Mouse (Mus musculus) G1E (cell line): ENCODE measurements around the gene Moxd1. TPM values are rescaled to one million over a fixed set of nuclear protein-coding genes. Genes with fewer than 3 reads are reported as not detected.
"Not testable (repeated sequence)": the region's sequence is repeated elsewhere in the genome, so short reads cannot be mapped to it uniquely, and the experiment has no call there.

Experiments used
- ATAC-seq: 2 replicates; pipeline ENCODE4 v1.8.0; 2016; ENCODE audit warnings: mild to moderate bottlenecking; ENCODE audit not compliant: insufficient number of reproducible peaks, poor library complexity, low FRiP score, severe bottlenecking; ENCODE audit errors: extremely low read depth
- DNase-seq: peaks from one replicate; pipeline ENCODE4 v3.0.0; 2012; ENCODE audit warnings: low spot score
- H3K27me3 ChIP-seq: 2 replicates; pipeline ENCODE4 v1.6.1; 2012; ENCODE audit warnings: mild to moderate bottlenecking, low read length, inconsistent platforms; ENCODE audit not compliant: insufficient read depth
- H3K36me3 ChIP-seq: replicated peaks from 2 replicates; pipeline ENCODE3; 2012; ENCODE audit warnings: mild to moderate bottlenecking, inconsistent platforms
- H3K4me1 ChIP-seq: 2 replicates; pipeline ENCODE4 v1.6.1; 2012; ENCODE audit warnings: low read depth, low read length, inconsistent platforms, mixed read lengths; ENCODE audit not compliant: insufficient read depth
- H3K4me3 ChIP-seq: 2 replicates; pipeline ENCODE4 v1.5.1; 2012; ENCODE audit warnings: low read depth, mild to moderate bottlenecking, inconsistent platforms, low read length, moderate library complexity, mixed read lengths
- H3K9me3 ChIP-seq: replicated peaks from 2 replicates; pipeline ENCODE4 v1.6.1; 2012; ENCODE audit warnings: inconsistent platforms
- CTCF ChIP-seq: IDR thresholded peaks from 2 replicates; pipeline ENCODE4 v1.5.1; 2012; ENCODE audit warnings: low read depth, low read length, inconsistent platforms, mixed read lengths
- GATA1 ChIP-seq: IDR thresholded peaks from 2 replicates; pipeline ENCODE4 v1.6.1; 2012; ENCODE audit warnings: borderline replicate concordance, low read length, inconsistent platforms, mixed read lengths
- GATA2 ChIP-seq: IDR thresholded peaks from 2 replicates; pipeline ENCODE4 v1.6.1; 2012; ENCODE audit warnings: low read depth, low read length, inconsistent platforms, borderline replicate concordance
- POLR2AphosphoS5 ChIP-seq: IDR thresholded peaks from 2 replicates; pipeline ENCODE4 v1.6.1; 2012; ENCODE audit warnings: low read depth, low read length, inconsistent platforms; ENCODE audit not compliant: insufficient replicate concordance
- TAL1 ChIP-seq: conservative IDR thresholded peaks from 2 replicates; pipeline ENCODE4 v1.6.1; 2012; ENCODE audit warnings: low read depth, low read length, inconsistent platforms, mixed read lengths
- polyA plus RNA-seq: library from polyadenylated mRNA; stranded (reverse); fragments of >175 nt; gene quantifications from 2 replicates; pipeline ENCODE4 v1.2.3, GENCODE M21; 2012
- total RNA-seq, 2 experiments: library from RNA; stranded (forward) in 1 of 2; stranded (reverse) in 1 of 2; fragments of 200-1000 nt in 1 of 2; fragments of >200 nt in 1 of 2; fragmentation: Nextera tagmentation in 1 of 2; gene quantifications; 2 replicates each; pipeline ENCODE4 v1.2.3; 2014 to 2017

The Moxd1 gene
- total and polyA plus RNA-seq, 3 experiments = not detected

DNA sequence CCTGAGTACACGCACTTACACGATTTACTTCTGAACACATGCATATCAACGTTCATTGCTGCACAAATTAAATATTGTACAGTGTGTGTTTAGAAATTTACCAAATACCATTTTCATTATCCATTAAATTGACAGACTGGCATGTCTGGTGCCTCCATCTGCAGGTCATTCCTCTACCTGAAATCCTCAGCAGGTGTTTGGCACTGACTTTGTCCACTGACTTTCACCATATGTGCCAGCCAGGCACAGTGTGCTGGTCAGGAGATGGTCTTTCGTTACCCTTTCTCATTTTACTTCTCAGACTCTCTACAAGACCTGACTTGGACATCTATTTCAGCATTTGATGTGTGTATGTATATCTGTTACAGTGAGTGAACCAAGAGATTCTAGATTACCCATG is 99.7 kb downstream of the Moxd1 start:
- Histone ChIP-seq H3K9me3 (no peaks in the 10 kb centered on the region), H3K36me3 (no peaks in the 10 kb centered on the region), H3K27me3 (no peaks in the 10 kb centered on the region), H3K4me3 (no peak overlapping the region), H3K4me1 (no peaks in the 10 kb centered on the region)
- no peak for TF ChIP-seq CTCF
- TF ChIP-seq TAL1 = no peak
- TF ChIP-seq GATA1 = no peak
- no peak for TF ChIP-seq GATA2
- TF ChIP-seq POLR2AphosphoS5 = no peak
- ATAC-seq (no peak), DNase-seq (no peak)

DNA sequence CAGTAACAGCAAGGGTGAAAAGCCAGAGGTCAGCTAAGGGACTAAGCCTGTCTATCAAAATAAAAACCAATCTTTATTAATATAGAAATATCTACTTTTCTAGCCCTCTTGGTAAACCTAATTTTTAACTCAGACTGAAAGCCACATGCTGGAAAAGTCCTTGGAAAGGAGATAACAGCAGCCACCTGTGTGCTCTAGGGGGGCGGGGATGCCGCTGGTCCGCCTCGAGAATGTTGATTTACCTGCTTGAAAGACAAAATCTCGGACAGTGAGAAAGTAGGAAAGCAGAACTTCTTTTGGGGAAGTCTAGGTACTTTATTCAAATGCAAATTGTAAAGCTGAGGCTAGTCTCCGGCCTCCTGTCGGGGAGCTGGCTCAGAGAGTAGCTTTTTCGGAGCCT is 103.9 kb downstream of the Moxd1 start:
- ATAC-seq, H3K27me3 ChIP-seq, H3K9me3 ChIP-seq, DNase-seq, H3K4me1 ChIP-seq, H3K4me3 ChIP-seq, H3K36me3 ChIP-seq: not testable (repeated sequence)

DNA sequence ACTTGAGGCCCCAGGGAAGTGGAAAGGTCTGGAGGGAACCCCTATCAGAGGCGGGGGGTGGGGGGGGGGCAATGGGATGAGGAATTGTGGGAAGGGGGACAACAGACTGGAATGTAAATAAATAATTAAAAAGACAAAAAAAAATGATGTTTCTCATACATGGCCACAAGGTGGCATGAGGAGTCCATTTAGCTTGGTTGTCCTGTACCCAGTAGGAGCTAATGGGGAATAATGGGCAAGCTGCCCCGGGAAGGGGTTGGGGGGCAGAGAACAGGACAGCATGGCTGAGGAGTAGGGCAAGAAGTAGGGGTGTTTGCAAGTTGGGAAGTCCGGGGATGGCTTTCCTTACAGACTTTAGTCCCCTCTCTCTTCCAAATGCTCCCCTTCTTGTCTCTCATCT is 109.5 kb downstream of the Moxd1 start:
- TF ChIP-seq POLR2AphosphoS5 (no peak), TAL1 (no peak), CTCF (no peak), GATA2 (no peak), GATA1 (no peak)
- ATAC-seq (no peak), DNase-seq (no peak)
- Histone ChIP-seq H3K4me1 (no peaks in the 10 kb centered on the region), H3K27me3 (no peaks in the 10 kb centered on the region), H3K4me3 (no peak overlapping the region), H3K9me3 (no peaks in the 10 kb centered on the region), H3K36me3 (no peaks in the 10 kb centered on the region)

DNA sequence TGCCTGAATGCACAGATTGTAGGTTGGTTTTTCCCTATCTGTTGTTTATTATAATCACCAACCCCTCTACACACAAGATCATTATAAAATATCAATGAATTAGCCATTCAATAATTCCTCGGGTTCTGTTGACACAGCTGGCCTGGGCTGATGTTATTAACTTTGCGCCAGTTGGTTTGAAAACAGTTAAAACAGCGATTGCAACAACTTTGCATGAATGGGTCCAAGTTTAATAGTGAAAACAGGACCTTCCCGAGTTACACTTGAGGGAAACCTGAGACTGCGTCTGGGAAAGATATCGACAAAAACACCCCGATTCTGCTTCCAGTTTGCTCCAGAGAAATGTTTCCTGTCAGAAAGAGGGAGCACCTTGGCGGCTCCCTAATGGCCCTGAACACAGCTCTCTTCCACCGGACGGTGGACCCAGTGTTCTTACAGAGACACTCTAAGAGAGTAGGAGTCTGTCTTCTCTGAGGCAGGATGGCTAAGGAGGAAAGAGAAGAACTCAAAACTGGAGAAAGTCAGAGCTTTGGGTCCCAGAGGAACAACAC is 116.4 kb downstream of the Moxd1 start:
- no peak for DNase-seq
- no peak for ATAC-seq
- TF ChIP-seq TAL1 = no peak
- TF ChIP-seq GATA1 = no peak
- TF ChIP-seq GATA2 = no peak
- TF ChIP-seq CTCF = no peak
- no peak for TF ChIP-seq POLR2AphosphoS5
- H3K4me1 ChIP-seq = no peaks in the 10 kb centered on the region
- H3K4me3 ChIP-seq = no peak overlapping the region
- H3K27me3 ChIP-seq = no peaks in the 10 kb centered on the region
- no peaks in the 10 kb centered on the region for H3K9me3 ChIP-seq
- H3K36me3 ChIP-seq = no peaks in the 10 kb centered on the region

GRCm38 (mm10) chr10:24340551-24341213 is 117.4 kb downstream of the Moxd1 start:
- Histone ChIP-seq H3K27me3 (no peaks in the 10 kb centered on the region), H3K36me3 (no peaks in the 10 kb centered on the region), H3K9me3 (no peaks in the 10 kb centered on the region), H3K4me1 (no peaks in the 10 kb centered on the region), H3K4me3 (no peak overlapping the region)
- DNase-seq = no peak
- no peak for TF ChIP-seq GATA2
- TF ChIP-seq POLR2AphosphoS5 = no peak
- no peak for TF ChIP-seq GATA1
- no peak for TF ChIP-seq TAL1
- no peak for TF ChIP-seq CTCF
- ATAC-seq = no peak

DNA sequence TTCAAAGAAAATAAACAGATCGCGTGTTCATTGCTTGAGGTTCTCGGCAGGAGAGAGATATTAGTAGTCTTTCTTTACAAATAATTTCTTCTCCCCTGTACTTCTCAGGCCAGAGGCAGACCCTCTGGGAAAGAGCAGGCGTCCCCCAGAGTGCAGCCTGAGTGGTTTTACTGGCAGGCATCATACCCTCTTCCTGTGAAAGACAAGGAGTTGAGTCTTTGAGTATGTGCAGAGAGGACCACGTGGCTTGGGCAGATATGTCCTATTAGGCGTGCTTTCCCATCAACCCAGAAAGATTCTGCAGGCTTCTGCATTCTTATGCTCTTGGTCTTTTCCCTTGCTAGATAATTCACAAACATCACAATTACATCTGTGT is 117.9 kb downstream of the Moxd1 start:
- no peak for DNase-seq
- no peak for TF ChIP-seq CTCF

DNA sequence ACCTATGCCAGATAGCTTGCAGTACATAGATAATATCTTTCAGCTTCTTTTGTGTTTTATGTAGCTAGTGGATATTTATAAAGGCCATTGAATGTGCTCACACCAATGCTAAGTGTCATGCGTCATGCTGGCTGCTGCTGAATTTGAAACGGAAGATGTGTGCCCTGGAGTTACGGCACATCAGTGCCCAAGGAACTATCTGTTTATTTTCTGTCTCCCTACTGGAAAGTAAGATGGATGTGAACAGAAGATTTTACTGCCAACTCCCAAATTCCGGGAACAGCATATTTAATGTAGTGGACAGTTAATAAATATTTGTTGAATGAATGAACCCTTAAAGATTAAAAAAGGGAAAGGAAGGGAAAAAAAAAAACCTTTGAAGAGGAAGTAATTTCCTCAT is 119.8 kb downstream of the Moxd1 start:
- Histone ChIP-seq H3K4me1 (no peaks in the 10 kb centered on the region), H3K4me3 (no peak overlapping the region), H3K27me3 (no peaks in the 10 kb centered on the region), H3K9me3 (no peaks in the 10 kb centered on the region), H3K36me3 (no peaks in the 10 kb centered on the region)
- TF ChIP-seq GATA1 (no peak), GATA2 (no peak), CTCF (no peak), POLR2AphosphoS5 (no peak), TAL1 (no peak)
- DNase-seq (no peak), ATAC-seq (no peak)

More for the DNA sequence above, 117.9 kb downstream of the Moxd1 start:
- Histone ChIP-seq H3K4me1 (no peaks in the 10 kb centered on the region), H3K9me3 (no peaks in the 10 kb centered on the region), H3K27me3 (no peaks in the 10 kb centered on the region), H3K36me3 (no peaks in the 10 kb centered on the region), H3K4me3 (no peak overlapping the region)
- no peak for ATAC-seq

Other genes starting within 250 kb of the Moxd1 start
- gene Taar6, start 237.9 kb upstream of the Moxd1 start, total RNA-seq (2014; fragmentation: Nextera tagmentation) = not detected in 2 replicates
- gene Taar6, start 237.9 kb upstream of the Moxd1 start, total RNA-seq (2017) = not detected in 2 replicates
- not detected in 2 replicates for gene Taar6, start 237.9 kb upstream of the Moxd1 start, polyA plus RNA-seq
- not detected in 2 replicates for gene Taar7a, start 230.0 kb upstream of the Moxd1 start, total RNA-seq (2014; fragmentation: Nextera tagmentation)
- not detected in 2 replicates for gene Taar7a, start 230.0 kb upstream of the Moxd1 start, total RNA-seq (2017)
- gene Taar7a, start 230.0 kb upstream of the Moxd1 start, polyA plus RNA-seq = not detected in 2 replicates
- gene Taar7b, start 223.6 kb upstream of the Moxd1 start, total RNA-seq (2014; fragmentation: Nextera tagmentation) = not detected in 2 replicates
- not detected in 2 replicates for gene Taar7b, start 223.6 kb upstream of the Moxd1 start, total RNA-seq (2017)
- gene Taar7b, start 223.6 kb upstream of the Moxd1 start, polyA plus RNA-seq = not detected in 2 replicates
- gene Taar7d, start 196.3 kb upstream of the Moxd1 start, total RNA-seq (2014; fragmentation: Nextera tagmentation) = not detected in 2 replicates
- gene Taar7d, start 196.3 kb upstream of the Moxd1 start, total RNA-seq (2017) = 0.16 TPM in 1 of 2 replicates, not detected in the other
- gene Taar7d, start 196.3 kb upstream of the Moxd1 start, polyA plus RNA-seq = not detected in 2 replicates
- not detected in 2 replicates for gene Taar7e, start 185.9 kb upstream of the Moxd1 start, total RNA-seq (2014; fragmentation: Nextera tagmentation)
- gene Taar7e, start 185.9 kb upstream of the Moxd1 start, total RNA-seq (2017) = 0.33 TPM in 1 of 2 replicates, not detected in the other
- not detected in 2 replicates for gene Taar7e, start 185.9 kb upstream of the Moxd1 start, polyA plus RNA-seq
- gene Taar7f, start 174.0 kb upstream of the Moxd1 start, total RNA-seq (2014; fragmentation: Nextera tagmentation) = not detected in 2 replicates
- gene Taar7f, start 174.0 kb upstream of the Moxd1 start, total RNA-seq (2017) = not detected in 2 replicates
- not detected in 2 replicates for gene Taar7f, start 174.0 kb upstream of the Moxd1 start, polyA plus RNA-seq
- gene Taar8a, start 147.0 kb upstream of the Moxd1 start, total RNA-seq (2014; fragmentation: Nextera tagmentation) = not detected in 2 replicates
- not detected in 2 replicates for gene Taar8a, start 147.0 kb upstream of the Moxd1 start, total RNA-seq (2017)
- not detected in 2 replicates for gene Taar8a, start 147.0 kb upstream of the Moxd1 start, polyA plus RNA-seq
- gene Taar8b, start 131.2 kb upstream of the Moxd1 start, total RNA-seq (2014; fragmentation: Nextera tagmentation) = not detected in 2 replicates
- not detected in 2 replicates for gene Taar8b, start 131.2 kb upstream of the Moxd1 start, total RNA-seq (2017)
- gene Taar8b, start 131.2 kb upstream of the Moxd1 start, polyA plus RNA-seq = not detected in 2 replicates
- gene Taar8c, start 121.6 kb upstream of the Moxd1 start, total RNA-seq (2014; fragmentation: Nextera tagmentation) = not detected in 2 replicates
- not detected in 2 replicates for gene Taar8c, start 121.6 kb upstream of the Moxd1 start, total RNA-seq (2017)
- not detected in 2 replicates for gene Taar8c, start 121.6 kb upstream of the Moxd1 start, polyA plus RNA-seq
- gene Taar9, start 114.0 kb upstream of the Moxd1 start, total RNA-seq (2014; fragmentation: Nextera tagmentation) = not detected in 2 replicates
- gene Taar9, start 114.0 kb upstream of the Moxd1 start, total RNA-seq (2017) = 0.11 TPM in 1 of 2 replicates, not detected in the other
- not detected in 2 replicates for gene Taar9, start 114.0 kb upstream of the Moxd1 start, polyA plus RNA-seq
- gene Stx7, start 74.2 kb upstream of the Moxd1 start, total RNA-seq (2014; fragmentation: Nextera tagmentation) = 33.1 and 61.8 TPM in 2 replicates
- 35.7 and 39.2 TPM in 2 replicates for gene Stx7, start 74.2 kb upstream of the Moxd1 start, total RNA-seq (2017)
- 40.7 and 47.8 TPM in 2 replicates for gene Stx7, start 74.2 kb upstream of the Moxd1 start, polyA plus RNA-seq